Mouse (Mus musculus): ENCODE data around the gene Olfr729.

Olfr729 gene

GRCm38 (mm10) chr14:50152810-50153209 is at the start of gene Olfr729:
TSS of gene Olfr729 (minus strand) at chr14:50152910.
- no peak for DNase-seq

GRCm38 (mm10) chr14:50188098-50188497 is 35.4 kb upstream of the Olfr729 start, which contains the start of gene Olfr730:
TSS of gene Olfr730 (minus strand) at chr14:50188198.
- DNase-seq, result no peak

GRCm38 (mm10) chr14:50142580-50142979 is 10.1 kb downstream of the Olfr729 start, which contains the start of gene Olfr728:
TSS of gene Olfr728 (minus strand) at chr14:50142680.
- DNase-seq, result no peak

- no peak for DNase-seq
Observed at GRCm38 (mm10) chr14:50122886-50123285, 29.8 kb downstream of the Olfr729 start, which contains the start of gene Olfr727. TSS of gene Olfr727 (plus strand) at chr14:50123186.
